Mouse (Mus musculus) olfactory bulb, adult 2 months (tissue): ENCODE measurements around the gene Ptch2. TPM values are rescaled to one million over a fixed set of nuclear protein-coding genes. Genes with fewer than 3 reads are reported as not detected.
A peak's percentile ranks its signal among the peaks of the same experiment; 100 is the strongest.

Experiments used
- H3K27ac ChIP-seq: fragments of 200-500 bp; 2 replicates; pipeline ENCODE4 v1.5.1; 2012; ENCODE audit warnings: low read depth, low read length; ENCODE audit not compliant: insufficient read depth
- H3K4me1 ChIP-seq: fragments of 200-500 bp; 2 replicates; pipeline ENCODE4 v1.6.1; 2012; ENCODE audit warnings: low read length; ENCODE audit not compliant: control insufficient read depth, insufficient read depth
- H3K4me3 ChIP-seq: fragments of 200-500 bp; 2 replicates; pipeline ENCODE4 v1.5.1; 2012; ENCODE audit warnings: mild to moderate bottlenecking, low read depth, low read length, moderate library complexity; ENCODE audit not compliant: insufficient read depth
- CTCF ChIP-seq: fragments of 200-500 bp; IDR thresholded peaks from 2 replicates; pipeline ENCODE4 v1.5.1; 2012; ENCODE audit warnings: low read depth, mild to moderate bottlenecking, low read length, moderate library complexity; ENCODE audit not compliant: insufficient read depth
- POLR2A ChIP-seq: fragments of 200-500 bp; IDR thresholded peaks from 2 replicates; pipeline ENCODE4 v1.6.1; 2012; ENCODE audit warnings: mild to moderate bottlenecking, low read depth, low read length, moderate library complexity; ENCODE audit not compliant: insufficient read depth
- WGBS: fragments of 180-500 bp; shearing (Covaris S2); methylation state at CpG from one replicate; pipeline ENCODE4 v1.1.7; 2018; 5-methylcytosine and 5-hydroxymethylcytosine counted together
- polyA plus RNA-seq: library from polyadenylated mRNA; stranded (reverse); fragments of >200 nt; gene quantifications from 2 replicates; pipeline ENCODE4 v1.2.4, GENCODE M21; 2012; ENCODE audit warnings: low replicate concordance; ENCODE audit not compliant: missing spikeins, insufficient read depth, insufficient read length

Gene Ptch2
- polyA plus RNA-seq, 1 experiment: not detected

GRCm38 (mm10) chr4:117124518-117125347, 28.9 kb downstream of the Ptch2 start:
- no peak for TF ChIP-seq CTCF
- no peak for TF ChIP-seq POLR2A
- no peak overlapping the region for H3K4me3 ChIP-seq
- H3K27ac ChIP-seq: peak overlapping the region; percentile 71
- H3K4me1 ChIP-seq: peaks cover 30% of the 10 kb centered on the region
- WGBS: 75% methylated on average over 14 of the region's 14 CpGs

DNA sequence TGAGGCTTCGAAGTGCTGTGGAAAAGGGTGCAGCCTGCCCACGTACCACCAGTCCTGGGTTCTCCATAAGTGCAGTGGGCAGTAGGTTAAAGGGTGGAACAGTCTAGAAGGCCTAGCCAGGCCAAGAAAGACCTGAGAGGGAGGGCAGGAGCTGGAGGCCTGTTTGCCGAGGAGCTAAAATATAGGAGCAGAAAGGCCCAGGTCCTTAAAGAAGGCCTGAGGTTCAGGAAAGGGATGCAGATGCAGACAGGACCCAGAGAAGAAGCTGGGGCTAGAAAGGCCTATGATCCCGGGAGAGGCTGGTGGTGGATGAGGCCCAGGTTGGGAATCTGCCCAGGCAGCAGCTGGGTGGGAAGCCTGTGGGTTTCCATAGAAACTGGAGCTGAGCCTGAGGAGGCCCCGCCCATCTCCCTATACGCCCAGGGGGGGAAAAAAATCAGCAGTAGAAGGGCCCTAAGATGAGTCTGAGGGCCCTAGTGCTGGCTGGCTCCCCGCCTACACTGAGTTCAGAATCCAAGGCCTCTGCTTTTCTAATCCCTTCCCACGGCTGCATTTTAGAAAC, 29.6 kb downstream of the Ptch2 start, which contains the start of gene Btbd19:
Gene Btbd19 (minus strand): TSS at position 378 of the 562 bp plus-strand sequence.
- 27% methylated on average over 8 of the region's 8 CpGs for WGBS
- Histone ChIP-seq H3K27ac (peak within 1 kb of the TSS; percentile 71), H3K4me1 (peaks cover 30% of the 10 kb centered on the region), H3K4me3 (no peak within 1 kb of the TSS)
- TF ChIP-seq POLR2A (no peak), CTCF (no peak)

DNA sequence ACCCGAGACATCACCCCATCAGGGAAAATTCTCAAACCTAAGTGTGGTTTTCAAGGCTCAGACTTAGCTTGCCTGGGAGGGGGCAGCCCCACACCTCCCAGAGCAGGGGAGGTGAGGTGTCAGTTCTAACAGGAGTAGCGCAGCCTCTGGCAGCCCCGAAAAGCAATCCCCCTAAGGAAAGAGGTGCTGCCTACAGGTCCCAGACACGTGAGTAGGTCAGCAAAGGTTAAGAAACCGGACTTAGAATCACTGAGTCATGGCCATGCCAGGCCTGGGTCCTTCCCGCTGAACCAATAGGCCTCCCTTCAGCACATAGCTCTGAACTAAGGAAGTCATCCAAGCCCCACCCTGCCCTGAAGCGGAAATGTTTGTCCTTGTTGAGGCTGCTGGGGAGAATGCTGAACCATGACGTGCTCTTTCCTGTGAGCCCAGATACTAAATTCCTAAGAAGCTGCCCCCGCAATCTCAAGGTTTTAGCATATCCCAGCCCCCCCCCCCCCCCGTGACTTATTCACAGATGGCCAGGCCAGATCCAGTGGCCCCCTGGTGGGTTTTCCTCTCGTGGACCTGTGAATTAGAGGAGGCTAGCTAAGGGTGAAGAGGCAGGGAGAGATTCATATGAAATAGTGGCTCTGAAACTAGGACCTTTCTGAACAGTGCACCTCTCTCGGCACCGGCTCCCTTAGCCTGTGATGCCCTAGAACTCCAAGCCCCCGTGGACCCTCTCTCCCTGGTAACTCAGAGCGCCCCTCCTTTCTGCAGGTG, 30.2 kb downstream of the Ptch2 start:
- 59% methylated on average over 15 of the region's 15 CpGs for WGBS

GRCm38 (mm10) chr4:117126675-117127290, 30.9 kb downstream of the Ptch2 start, which contains the start of gene Tctex1d4:
Gene Tctex1d4, plus strand, starts transcription at chr4:117126794.
- TF ChIP-seq POLR2A: no peak
- TF ChIP-seq CTCF: no peak
- peak within 1 kb of the TSS; percentile 71 for H3K27ac ChIP-seq
- WGBS: 77% methylated on average over 9 of the region's 9 CpGs

More for the DNA sequence above, 30.2 kb downstream of the Ptch2 start:
- Histone ChIP-seq H3K4me3 (no peak overlapping the region), H3K4me1 (peaks cover 30% of the 10 kb centered on the region), H3K27ac (peak overlapping the region; percentile 71)
- TF ChIP-seq POLR2A: no peak
- TF ChIP-seq CTCF: no peak

DNA sequence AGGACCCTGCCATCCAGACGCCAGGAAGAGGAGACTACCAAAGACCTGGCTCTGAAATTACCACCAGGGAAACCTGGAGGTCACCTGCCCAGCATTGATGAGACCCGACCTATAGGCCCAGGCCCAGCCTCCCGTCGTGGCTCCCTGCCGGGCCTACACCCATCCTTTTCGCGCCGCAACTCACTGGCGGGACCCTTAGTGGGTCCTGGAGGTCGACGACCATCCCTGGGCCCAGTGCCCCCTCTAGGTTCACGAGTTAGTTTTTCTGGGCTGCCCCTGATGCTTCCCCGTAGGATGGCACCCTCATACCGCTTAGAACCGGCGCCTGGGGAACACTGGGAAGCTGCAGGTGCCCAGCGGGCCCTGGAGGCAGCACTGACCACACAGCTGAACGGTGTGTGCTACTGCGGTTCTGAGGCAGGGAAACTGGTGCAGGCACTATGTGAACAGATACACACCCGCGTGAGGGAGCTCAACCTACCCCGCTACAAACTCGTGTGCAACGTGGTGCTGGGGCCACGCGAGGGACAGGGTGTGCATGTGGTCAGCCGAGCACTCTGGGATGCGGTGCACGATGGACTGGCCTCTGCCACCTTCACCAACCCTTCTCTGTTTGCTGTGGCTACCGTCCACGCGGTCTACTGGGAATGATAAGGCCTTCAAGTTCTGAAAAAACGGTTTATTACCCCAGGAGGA, 32.3 kb downstream of the Ptch2 start:
- no peak for TF ChIP-seq POLR2A
- TF ChIP-seq CTCF: no peak
- no peak overlapping the region for H3K27ac ChIP-seq
- WGBS: 92% methylated on average over 33 of the region's 33 CpGs
- H3K4me1 ChIP-seq: peaks cover 36% of the 10 kb centered on the region
- no peak overlapping the region for H3K4me3 ChIP-seq

More at GRCm38 (mm10) chr4:117126675-117127290, 30.9 kb downstream of the Ptch2 start, which contains the start of gene Tctex1d4:
- H3K4me3 ChIP-seq: no peak within 1 kb of the TSS
- peaks cover 33% of the 10 kb centered on the region for H3K4me1 ChIP-seq

DNA sequence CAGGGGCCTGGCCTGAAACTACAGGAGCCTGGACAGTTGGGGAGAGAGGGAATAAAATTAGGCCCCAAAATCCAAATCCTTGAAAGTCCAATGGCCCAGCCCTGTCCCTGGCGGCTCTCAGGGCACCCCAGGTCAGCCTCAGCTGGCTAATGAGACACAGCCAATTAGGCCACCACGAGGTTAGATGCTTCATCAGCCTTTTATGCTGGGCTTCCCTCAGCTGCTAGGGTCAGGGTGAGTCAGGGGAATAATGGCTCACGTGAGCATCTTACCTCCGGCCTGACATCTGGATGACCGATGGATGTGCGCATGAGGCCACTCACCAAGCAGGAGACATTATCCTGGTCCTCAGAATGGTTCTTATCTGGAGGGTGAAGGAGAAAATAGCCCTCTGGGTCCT, 34.9 kb downstream of the Ptch2 start:
- H3K4me3 ChIP-seq: no peak overlapping the region
- H3K27ac ChIP-seq: no peak overlapping the region
- H3K4me1 ChIP-seq: peaks cover 25% of the 10 kb centered on the region
- TF ChIP-seq POLR2A (no peak), CTCF (no peak)
- WGBS: 73% methylated on average over 6 of the region's 6 CpGs

- no peak overlapping the region for H3K4me3 ChIP-seq
- 70% methylated on average over 6 of the region's 6 CpGs for WGBS
- TF ChIP-seq POLR2A: no peak
- TF ChIP-seq CTCF: no peak
- H3K4me1 ChIP-seq: peaks cover 21% of the 10 kb centered on the region
- no peak overlapping the region for H3K27ac ChIP-seq
Measured at GRCm38 (mm10) chr4:117131198-117131597, 35.3 kb downstream of the Ptch2 start.
